Mouse (Mus musculus): ENCODE measurements around the gene Olfr18. TPM values are rescaled to one million over a fixed set of nuclear protein-coding genes. Genes with fewer than 3 reads are reported as not detected.
A peak's percentile ranks its signal among the peaks of the same experiment; 100 is the strongest.
"Not testable (repeated sequence)": the region's sequence is repeated elsewhere in the genome, so short reads cannot be mapped to it uniquely, and the experiment has no call there.

Olfr18 gene
- 0.10 TPM in 1 of 2 replicates, not detected in the other for polyA plus RNA-seq (2014; fragmentation: Nextera tagmentation; extraction: Ambion mirVana)

DNA sequence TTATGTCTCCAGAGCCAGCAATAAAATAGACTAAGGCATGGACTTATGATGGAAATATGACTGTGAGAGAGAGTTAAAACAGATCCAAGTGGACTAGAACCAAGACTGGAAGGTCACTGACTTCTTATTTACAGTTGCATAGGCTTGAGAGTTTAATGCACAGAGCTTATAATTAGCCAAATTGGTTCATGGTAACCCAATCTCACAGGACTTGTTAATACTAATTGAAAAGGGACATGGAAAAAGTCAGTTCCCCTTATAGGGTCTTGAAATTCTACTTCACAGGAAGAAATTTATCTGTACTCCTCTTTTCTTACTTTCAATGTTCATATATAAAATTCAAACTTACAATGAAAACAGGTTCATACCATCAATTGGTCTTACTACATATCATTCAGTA, at the start of gene Olfr18:
Gene Olfr18, minus strand, starts transcription at position 101 of the 400 bp plus-strand sequence.
- ATAC-seq (replicated peaks; ENCODE audit: insufficient number of reproducible peaks, low FRiP score, low TSS enrichment) = no peak
- Histone ChIP-seq H3K27ac (ENCODE audit: low read depth, low read length) (no peak within 1 kb of the TSS), H3K4me2 (no peak within 1 kb of the TSS), H3K4me1 (ENCODE audit: control insufficient read depth, insufficient read depth, low read length) (no peaks in the 10 kb centered on the region), H3K9me3 (replicated peaks; ENCODE audit: control insufficient read depth, low read length) (no peaks in the 10 kb centered on the region), H3K27me3 (ENCODE audit: control insufficient read depth, insufficient read depth, low read length) (no peaks in the 10 kb centered on the region), H3K4me3 (ENCODE audit: low read depth, low read length) (no peak within 1 kb of the TSS), H3K36me3 (ENCODE audit: control insufficient read depth, insufficient read depth, low read length) (no peaks in the 10 kb centered on the region), H3K9ac (ENCODE audit: low read depth, low read length) (no peak within 1 kb of the TSS)

DNA sequence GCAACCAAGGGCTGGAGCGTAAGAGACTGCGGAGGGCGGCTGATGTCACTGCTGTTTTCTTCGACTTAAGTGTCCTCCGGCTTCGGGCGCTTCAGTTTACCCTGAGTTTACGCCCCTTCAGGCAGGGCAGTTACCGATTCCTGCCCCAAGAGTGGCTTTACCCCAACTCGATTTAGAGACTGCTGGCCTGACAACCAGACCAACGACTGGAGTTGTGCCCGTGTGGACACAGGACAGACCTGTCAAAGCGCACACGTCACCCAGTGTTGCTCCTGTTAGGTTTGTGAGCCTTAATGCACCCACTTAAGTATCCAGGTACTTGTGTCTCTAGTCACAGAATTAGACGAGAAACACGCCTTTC, 49.4 kb upstream of the Olfr18 start:
- Histone ChIP-seq H3K9ac (ENCODE audit: low read depth, low read length) (peak overlapping the region; percentile 80), H3K4me1 (ENCODE audit: control insufficient read depth, insufficient read depth, low read length) (no peaks in the 10 kb centered on the region), H3K36me3 (ENCODE audit: control insufficient read depth, insufficient read depth, low read length) (no peaks in the 10 kb centered on the region), H3K27ac (ENCODE audit: low read depth, low read length) (peak overlapping the region; percentile 54; the same call in 1 of the 2 replicates), H3K9me3 (replicated peaks; ENCODE audit: control insufficient read depth, low read length) (no peaks in the 10 kb centered on the region), H3K4me2 (peak overlapping the region; percentile 71), H3K27me3 (ENCODE audit: control insufficient read depth, insufficient read depth, low read length) (no peaks in the 10 kb centered on the region), H3K4me3 (ENCODE audit: low read depth, low read length) (peak overlapping the region; percentile 76)
- peak; percentile 56 for ATAC-seq (replicated peaks; ENCODE audit: insufficient number of reproducible peaks, low FRiP score, low TSS enrichment)
- 25% methylated on average over 16 of the region's 16 CpGs for WGBS (ENCODE audit: insufficient replicate concordance)

DNA sequence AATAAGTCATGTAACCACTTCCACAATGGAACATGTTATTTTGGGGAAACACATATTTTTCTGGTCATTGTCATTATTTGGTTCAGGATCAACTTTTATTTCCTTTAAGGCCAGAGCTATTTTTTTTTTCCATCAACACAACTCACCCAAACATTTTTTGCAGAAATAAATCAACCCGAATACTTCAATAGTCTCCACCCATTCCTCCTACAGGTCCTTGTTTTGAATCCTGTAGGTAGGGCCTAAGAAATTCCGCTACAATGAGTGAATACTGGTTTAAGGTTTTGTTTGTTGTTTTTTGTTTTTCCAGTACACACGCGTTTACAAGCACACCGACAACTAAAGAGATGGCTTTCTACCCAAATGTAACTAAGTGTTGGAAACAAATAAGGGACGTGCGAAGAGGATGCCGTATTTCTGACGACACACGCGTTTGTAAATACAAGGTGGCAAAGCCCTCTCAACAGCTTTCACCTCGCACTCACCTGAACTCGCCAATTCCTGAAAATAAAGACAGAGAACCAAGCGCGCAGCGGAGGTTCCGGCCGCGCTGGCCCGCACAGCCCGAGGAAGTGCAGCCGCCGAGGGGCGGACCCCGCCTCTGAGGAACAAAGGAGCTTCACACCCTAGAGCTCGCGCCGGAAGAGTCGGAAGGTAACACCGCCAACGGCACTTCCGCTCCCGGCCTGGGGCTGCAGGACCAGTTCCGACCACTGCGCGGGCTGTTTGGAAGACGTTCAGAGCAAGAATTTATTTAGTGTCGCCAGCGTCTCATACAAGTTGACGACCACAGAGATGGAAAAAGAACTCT, 48.8 kb upstream of the Olfr18 start, which contains the start of gene Zfp560:
Gene Zfp560, minus strand, starts transcription at position 646 of the 811 bp plus-strand sequence.
- ATAC-seq (replicated peaks; ENCODE audit: insufficient number of reproducible peaks, low FRiP score, low TSS enrichment) = peak; percentile 98
- H3K36me3 ChIP-seq (ENCODE audit: control insufficient read depth, insufficient read depth, low read length) = no peaks in the 10 kb centered on the region
- 3% methylated on average over 40 of the region's 40 CpGs for WGBS (ENCODE audit: insufficient replicate concordance)
- no peaks in the 10 kb centered on the region for H3K4me1 ChIP-seq (ENCODE audit: control insufficient read depth, insufficient read depth, low read length)
- peak within 1 kb of the TSS; percentile 80 for H3K9ac ChIP-seq (ENCODE audit: low read depth, low read length)
- H3K4me3 ChIP-seq (ENCODE audit: low read depth, low read length) = peak within 1 kb of the TSS; percentile 76
- H3K9me3 ChIP-seq (replicated peaks; ENCODE audit: control insufficient read depth, low read length) = no peaks in the 10 kb centered on the region
- H3K4me2 ChIP-seq = peak within 1 kb of the TSS; percentile 71
- H3K27me3 ChIP-seq (ENCODE audit: control insufficient read depth, insufficient read depth, low read length) = no peaks in the 10 kb centered on the region
- peak within 1 kb of the TSS; percentile 54; the same call in 1 of the 2 replicates for H3K27ac ChIP-seq (ENCODE audit: low read depth, low read length)

DNA sequence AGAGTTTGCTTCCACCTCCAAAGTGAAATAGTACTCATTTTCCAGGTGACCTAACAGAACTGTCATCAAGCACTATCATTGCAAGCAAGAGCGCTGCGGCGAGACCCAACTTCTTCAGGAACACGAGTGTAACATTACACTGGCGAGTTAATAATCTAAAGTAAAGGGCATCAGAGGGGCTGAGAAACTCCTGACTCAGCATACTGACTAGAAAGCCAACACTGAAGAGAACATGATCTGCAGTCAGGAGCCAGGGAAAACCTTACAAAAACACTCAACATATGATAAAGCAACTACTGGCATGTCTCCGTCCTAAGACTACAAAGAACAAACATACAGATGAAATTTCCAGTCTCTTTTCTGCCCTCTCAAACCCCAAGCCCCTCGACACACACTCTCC, 47.8 kb upstream of the Olfr18 start:
- H3K4me3 ChIP-seq (ENCODE audit: low read depth, low read length) = no peak overlapping the region
- 84% methylated on average over 7 of the region's 7 CpGs for WGBS (ENCODE audit: insufficient replicate concordance)
- H3K4me2 ChIP-seq = 0 out of 2 replicates have a peak overlapping the region, but pooled peaks have one; percentile 21

DNA sequence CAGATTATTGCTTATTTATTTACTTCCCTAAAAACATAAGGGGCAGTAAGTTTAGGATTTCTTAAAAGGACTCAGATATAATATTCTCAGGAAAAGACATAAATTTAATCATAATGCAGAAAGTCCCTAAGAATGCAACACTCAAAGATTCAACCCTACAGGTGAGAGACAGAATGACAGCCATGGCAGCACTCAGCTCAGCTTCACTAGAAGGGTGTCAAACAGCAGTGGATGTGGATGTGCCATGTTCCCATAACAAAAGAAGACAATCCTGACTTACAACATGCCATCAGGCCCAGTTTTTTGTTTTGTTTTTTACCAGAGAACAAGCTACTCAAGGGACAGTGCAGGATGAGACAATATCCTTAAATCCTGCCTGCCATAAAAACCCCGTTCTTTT, 38.8 kb upstream of the Olfr18 start:
- Histone ChIP-seq H3K36me3 (ENCODE audit: control insufficient read depth, insufficient read depth, low read length) (no peaks in the 10 kb centered on the region), H3K9me3 (replicated peaks; ENCODE audit: control insufficient read depth, low read length) (no peaks in the 10 kb centered on the region), H3K4me3 (ENCODE audit: low read depth, low read length) (no peak overlapping the region), H3K27ac (ENCODE audit: low read depth, low read length) (no peak overlapping the region), H3K9ac (ENCODE audit: low read depth, low read length) (no peak overlapping the region), H3K4me2 (no peak overlapping the region), H3K4me1 (ENCODE audit: control insufficient read depth, insufficient read depth, low read length) (no peaks in the 10 kb centered on the region), H3K27me3 (ENCODE audit: control insufficient read depth, insufficient read depth, low read length) (no peaks in the 10 kb centered on the region)
- 90% methylated on average over 1 of the region's 1 CpGs for WGBS (ENCODE audit: insufficient replicate concordance)
- no peak for ATAC-seq (replicated peaks; ENCODE audit: insufficient number of reproducible peaks, low FRiP score, low TSS enrichment)

More for the DNA sequence above, 47.8 kb upstream of the Olfr18 start:
- Histone ChIP-seq H3K36me3 (ENCODE audit: control insufficient read depth, insufficient read depth, low read length) (no peaks in the 10 kb centered on the region), H3K4me1 (ENCODE audit: control insufficient read depth, insufficient read depth, low read length) (no peaks in the 10 kb centered on the region), H3K27ac (ENCODE audit: low read depth, low read length) (no peak overlapping the region), H3K27me3 (ENCODE audit: control insufficient read depth, insufficient read depth, low read length) (no peaks in the 10 kb centered on the region), H3K9ac (ENCODE audit: low read depth, low read length) (no peak overlapping the region), H3K9me3 (replicated peaks; ENCODE audit: control insufficient read depth, low read length) (no peaks in the 10 kb centered on the region)
- no peak for ATAC-seq (replicated peaks; ENCODE audit: insufficient number of reproducible peaks, low FRiP score, low TSS enrichment)

DNA sequence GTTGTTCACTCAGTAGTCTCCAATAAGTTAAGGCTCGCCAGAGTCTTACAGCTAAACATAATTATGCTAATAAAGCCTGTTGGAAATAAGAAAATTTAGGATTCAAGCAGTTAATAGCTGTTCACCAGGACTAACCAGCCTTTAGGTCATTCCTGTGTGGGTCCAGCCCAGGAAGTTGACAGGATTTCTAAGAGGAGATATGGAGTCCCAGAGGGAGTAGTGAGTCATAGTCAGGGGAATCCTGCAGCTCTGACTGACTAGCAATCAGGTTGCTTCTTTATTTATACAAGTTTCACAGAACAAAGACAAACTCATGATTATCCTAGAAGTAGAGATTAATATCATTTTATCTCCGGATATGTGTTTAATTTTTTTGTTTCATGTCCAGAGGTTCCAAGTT, 31.4 kb upstream of the Olfr18 start:
- Histone ChIP-seq H3K27me3 (ENCODE audit: control insufficient read depth, insufficient read depth, low read length) (no peaks in the 10 kb centered on the region), H3K4me3 (ENCODE audit: low read depth, low read length) (no peak overlapping the region), H3K4me1 (ENCODE audit: control insufficient read depth, insufficient read depth, low read length) (no peaks in the 10 kb centered on the region), H3K9ac (ENCODE audit: low read depth, low read length) (no peak overlapping the region), H3K36me3 (ENCODE audit: control insufficient read depth, insufficient read depth, low read length) (no peaks in the 10 kb centered on the region), H3K27ac (ENCODE audit: low read depth, low read length) (no peak overlapping the region), H3K4me2 (no peak overlapping the region), H3K9me3 (replicated peaks; ENCODE audit: control insufficient read depth, low read length) (peaks cover 2% of the 10 kb centered on the region; the same call in 1 of the 2 replicates)
- ATAC-seq (replicated peaks; ENCODE audit: insufficient number of reproducible peaks, low FRiP score, low TSS enrichment) = no peak
- 81% methylated on average over 2 of the region's 2 CpGs for WGBS (ENCODE audit: insufficient replicate concordance)

DNA sequence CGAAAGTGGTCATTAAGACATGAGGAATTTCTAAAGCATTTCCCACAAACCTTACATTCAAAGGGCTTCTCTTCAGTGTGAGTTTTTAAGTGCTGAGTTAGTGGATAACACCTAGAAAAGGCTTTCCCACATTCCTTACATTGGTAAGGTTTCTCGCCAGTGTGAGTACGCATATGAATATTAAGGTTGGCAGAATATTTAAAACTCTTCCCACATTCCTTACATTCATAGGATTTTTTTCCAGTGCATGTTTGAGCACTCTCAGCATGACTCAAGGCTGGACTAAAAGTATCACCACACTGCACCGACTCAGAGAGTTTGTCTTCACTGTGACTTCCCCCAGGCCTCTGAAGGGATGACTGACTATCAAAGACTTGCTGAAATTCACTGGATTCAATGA, 12.6 kb upstream of the Olfr18 start:
- no peak overlapping the region for H3K4me3 ChIP-seq (ENCODE audit: low read depth, low read length)
- ATAC-seq (replicated peaks; ENCODE audit: insufficient number of reproducible peaks, low FRiP score, low TSS enrichment) = no peak
- H3K27ac ChIP-seq (ENCODE audit: low read depth, low read length) = no peak overlapping the region
- H3K9ac ChIP-seq (ENCODE audit: low read depth, low read length) = no peak overlapping the region
- no peaks in the 10 kb centered on the region for H3K27me3 ChIP-seq (ENCODE audit: control insufficient read depth, insufficient read depth, low read length)
- no peak overlapping the region for H3K4me2 ChIP-seq
- H3K9me3 ChIP-seq (replicated peaks; ENCODE audit: control insufficient read depth, low read length) = peaks cover 6% of the 10 kb centered on the region; the same call in 1 of the 2 replicates
- no peaks in the 10 kb centered on the region for H3K4me1 ChIP-seq (ENCODE audit: control insufficient read depth, insufficient read depth, low read length)
- peaks cover 21% of the 10 kb centered on the region for H3K36me3 ChIP-seq (ENCODE audit: control insufficient read depth, insufficient read depth, low read length)
- 84% methylated on average over 4 of the region's 4 CpGs for WGBS (ENCODE audit: insufficient replicate concordance)

DNA sequence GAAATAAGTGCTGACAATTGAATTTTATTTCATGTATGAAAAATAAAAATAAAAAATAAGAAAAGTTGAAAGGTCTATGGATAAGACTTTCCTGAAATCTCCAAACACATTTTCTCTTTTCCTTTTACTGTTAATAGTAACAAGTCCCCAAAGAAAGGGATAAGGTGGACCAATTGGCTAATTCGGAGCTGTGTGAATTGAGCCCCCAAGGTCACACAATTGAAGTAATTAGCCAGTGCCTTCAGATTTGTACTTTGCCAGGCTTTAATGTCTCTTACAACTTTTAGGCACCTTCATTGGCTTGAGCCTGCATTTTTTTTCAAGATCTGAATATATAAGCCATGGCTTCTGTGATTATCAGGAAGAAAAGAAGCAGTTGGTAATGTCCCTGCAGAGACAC, 37.7 kb downstream of the Olfr18 start, which contains the start of gene Olfr873:
Gene Olfr873, plus strand, starts transcription at position 301 of the 400 bp plus-strand sequence.
- H3K9me3 ChIP-seq (replicated peaks; ENCODE audit: control insufficient read depth, low read length) = no peaks in the 10 kb centered on the region
- no peak for ATAC-seq (replicated peaks; ENCODE audit: insufficient number of reproducible peaks, low FRiP score, low TSS enrichment)
- no peaks in the 10 kb centered on the region for H3K4me1 ChIP-seq (ENCODE audit: control insufficient read depth, insufficient read depth, low read length)
- H3K36me3 ChIP-seq (ENCODE audit: control insufficient read depth, insufficient read depth, low read length) = no peaks in the 10 kb centered on the region
- H3K4me3 ChIP-seq (ENCODE audit: low read depth, low read length) = no peak within 1 kb of the TSS
- no peaks in the 10 kb centered on the region for H3K27me3 ChIP-seq (ENCODE audit: control insufficient read depth, insufficient read depth, low read length)
- WGBS (ENCODE audit: insufficient replicate concordance) = 67% methylated on average over 1 of the region's 1 CpGs
- no peak within 1 kb of the TSS for H3K4me2 ChIP-seq
- no peak within 1 kb of the TSS for H3K27ac ChIP-seq (ENCODE audit: low read depth, low read length)
- no peak within 1 kb of the TSS for H3K9ac ChIP-seq (ENCODE audit: low read depth, low read length)

DNA sequence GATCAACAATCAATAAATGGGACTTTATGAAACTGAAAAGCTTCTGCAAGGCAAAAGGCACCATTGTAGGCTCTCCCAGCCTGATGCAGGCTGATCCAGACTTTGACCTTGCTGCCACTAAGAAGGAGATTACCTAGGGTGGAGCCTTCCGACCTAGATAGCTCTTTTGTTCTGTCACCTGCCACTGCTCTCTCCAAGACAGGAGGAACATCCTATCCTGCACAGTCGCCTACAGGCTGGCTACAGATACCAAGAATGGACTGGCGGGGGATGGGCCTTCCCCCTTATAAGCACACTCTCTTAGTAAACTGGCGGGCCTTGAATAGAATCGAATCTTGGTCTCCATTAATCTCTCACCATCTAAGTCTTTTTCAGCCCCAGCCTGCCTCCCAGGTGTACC, 40.3 kb downstream of the Olfr18 start:
- 74% methylated on average over 5 of the region's 5 CpGs for WGBS (ENCODE audit: insufficient replicate concordance)
- not testable (repeated sequence) for H3K9ac ChIP-seq (ENCODE audit: low read depth, low read length); H3K27me3 ChIP-seq (ENCODE audit: control insufficient read depth, insufficient read depth, low read length); H3K27ac ChIP-seq (ENCODE audit: low read depth, low read length); H3K9me3 ChIP-seq (replicated peaks; ENCODE audit: control insufficient read depth, low read length); H3K4me1 ChIP-seq (ENCODE audit: control insufficient read depth, insufficient read depth, low read length); H3K4me3 ChIP-seq (ENCODE audit: low read depth, low read length); ATAC-seq (replicated peaks; ENCODE audit: insufficient number of reproducible peaks, low FRiP score, low TSS enrichment); H3K4me2 ChIP-seq; H3K36me3 ChIP-seq (ENCODE audit: control insufficient read depth, insufficient read depth, low read length)
